Comparison of ENCODE assay signal across 10 mouse cellular contexts in genomic region chr12:51741690-51742089, GRCm38 (mm10). TPM values are rescaled to one million over a fixed set of nuclear protein-coding genes. Genes with fewer than 3 reads are reported as not detected.
A peak's percentile ranks its signal among the peaks of the same experiment; 100 is the strongest.
DNase-seq lines count a peak whose midpoint lies in the region; ATAC-seq lines count a peak whose summit lies in the region.
"Had no signal": no experiment of that assay in that cellular context is flagged by ENCODE, and none has a peak within 500 bp of the region (broad histone marks: within the 10 kb centered on the region; RNA-seq: fewer than 3 reads in every experiment).

No protein-coding gene starts in this region.

- H3K4me1 ChIP-seq in midbrain, embryonic 10.5 days, result no peaks in the 10 kb centered on the region
- H3K4me1 ChIP-seq in midbrain, embryonic 13.5 days (replicated peaks), result no peaks in the 10 kb centered on the region

- no peak overlapping the region for H3K9ac ChIP-seq in midbrain, embryonic 13.5 days (replicated peaks)
- H3K9ac ChIP-seq: heart, embryonic 15.5 days; neural tube, embryonic 13.5 days had no signal

- peaks cover 48% of the 10 kb centered on the region for H3K36me3 ChIP-seq in midbrain, embryonic 10.5 days
- peaks cover 49% of the 10 kb centered on the region for H3K36me3 ChIP-seq in midbrain, embryonic 13.5 days

- DNase-seq in cerebellum, adult 9-10 months, result peak; percentile 23
- no peak for DNase-seq in cerebellum, adult 11-12 months
- DNase-seq in midbrain, embryonic 10.5 days (ENCODE audit: low spot score), result peak; percentile 26
- DNase-seq in adrenal gland, postnatal 25 days, result peak; percentile 26
- peak; percentile 35 to 65 for DNase-seq in heart, postnatal 10 days
- DNase-seq in frontal cortex, postnatal 36 days (ENCODE audit: low spot score in 2 of 2), result no peak

- intact Hi-C loops in heart, postnatal 10 days (cut with DNase I), result loop anchor here (2.0 to 5.0 kb wide), 2 partner anchors 75 to 339 kb away; no protein-coding TSS in a partner anchor

- no peak overlapping the region for H3K27ac ChIP-seq in midbrain, embryonic 10.5 days (replicated peaks)
- H3K27ac ChIP-seq in midbrain, embryonic 13.5 days, result no peak overlapping the region
- H3K27ac ChIP-seq: heart, embryonic 15.5 days; neural tube, embryonic 13.5 days had no signal

- H3K4me3 ChIP-seq in midbrain, embryonic 10.5 days, result no peak overlapping the region
- H3K4me3 ChIP-seq in midbrain, embryonic 13.5 days (replicated peaks), result no peak overlapping the region
- H3K4me3 ChIP-seq: heart, embryonic 15.5 days; neural tube, embryonic 13.5 days had no signal

- 84% methylated on average over 6 of the region's 6 CpGs for WGBS in midbrain, embryonic 10.5 days
- 84% methylated on average over 6 of the region's 6 CpGs for WGBS in midbrain, embryonic 13.5 days

- ATAC-seq in midbrain, embryonic 13.5 days, result no peak
- peak; percentile 92 for ATAC-seq in megakaryocyte progenitor cell, adult 5-6 weeks (replicated peaks; ENCODE audit: poor library complexity)

- no peaks in the 10 kb centered on the region for H3K27me3 ChIP-seq in midbrain, embryonic 10.5 days (ENCODE audit: low read depth, poor library complexity, severe bottlenecking)
- H3K27me3 ChIP-seq in midbrain, embryonic 13.5 days, result no peaks in the 10 kb centered on the region
- H3K27me3 ChIP-seq: heart, embryonic 15.5 days; neural tube, embryonic 13.5 days had no signal

- H3K4me2 ChIP-seq in midbrain, embryonic 13.5 days (replicated peaks), result no peak overlapping the region
- H3K4me2 ChIP-seq: heart, embryonic 15.5 days; neural tube, embryonic 13.5 days had no signal

- no peaks in the 10 kb centered on the region for H3K9me3 ChIP-seq in midbrain, embryonic 10.5 days (replicated peaks)
- no peaks in the 10 kb centered on the region for H3K9me3 ChIP-seq in midbrain, embryonic 13.5 days
- H3K9me3 ChIP-seq: heart, embryonic 15.5 days; neural tube, embryonic 13.5 days had no signal

RNA-seq across cellular contexts. Expression of gene Strn3, which starts 50.0 kb away (rescaled TPM):
- 39.3 and 46.0 TPM in 2 replicates for polyA plus RNA-seq in midbrain, embryonic 10.5 days (2016; fragmentation: Nextera tagmentation; extraction: Ambion mirVana)
- 45.7 and 46.3 TPM in 2 replicates for polyA plus RNA-seq in midbrain, embryonic 13.5 days (2015; fragmentation: Nextera tagmentation; extraction: Ambion mirVana)
- 85.1 and 89.3 TPM in 2 replicates for total RNA-seq in adrenal gland, postnatal 25 days (2021)
- total RNA-seq in heart, postnatal 10 days (2021), result 10 to 100 TPM; 88.2 to 97.4 TPM
- total RNA-seq in megakaryocyte progenitor cell, adult 5-6 weeks (2015), result 34.8 and 36.5 TPM in 2 replicates
- total RNA-seq in megakaryocyte progenitor cell, adult 5-6 weeks (2017), result 47.9 and 69.3 TPM in 2 replicates

RNA-seq across cellular contexts. Expression of gene Ap4s1, which starts 50.9 kb away (rescaled TPM):
- 39.7 and 41.8 TPM in 2 replicates for polyA plus RNA-seq in midbrain, embryonic 10.5 days (2016; fragmentation: Nextera tagmentation; extraction: Ambion mirVana)
- polyA plus RNA-seq in midbrain, embryonic 13.5 days (2015; fragmentation: Nextera tagmentation; extraction: Ambion mirVana), result 53.2 and 54.4 TPM in 2 replicates
- 18.3 and 25.8 TPM in 2 replicates for total RNA-seq in adrenal gland, postnatal 25 days (2021)
- total RNA-seq in heart, postnatal 10 days (2021), result 10 to 100 TPM; 36.9 to 37.8 TPM
- total RNA-seq in megakaryocyte progenitor cell, adult 5-6 weeks (2015), result 35.4 and 40.2 TPM in 2 replicates
- total RNA-seq in megakaryocyte progenitor cell, adult 5-6 weeks (2017), result 20.9 and 23.8 TPM in 2 replicates

Comparison
In these comparisons a context has a peak if more than half of its experiments do, and no peak if none do; other contexts are left out.
1. DNase-seq: peak in cerebellum, adult 9-10 months (single experiment), midbrain, embryonic 10.5 days (single experiment), adrenal gland, postnatal 25 days (single experiment) and heart, postnatal 10 days (2 of 2); none in cerebellum, adult 11-12 months (single experiment) and frontal cortex, postnatal 36 days (0 of 2).